Mouse (Mus musculus) liver, postnatal 0 days (tissue): ENCODE data around the gene Nlrc5. TPM values are rescaled to one million over a fixed set of nuclear protein-coding genes. Genes with fewer than 3 reads are reported as not detected.

Experiments used
- ATAC-seq: fragments of 200-750 bp; cut with Nextera tagmentation; 2 replicates; pipeline ENCODE4 v1.8.0; 2017; ENCODE audit warnings: mild to moderate bottlenecking, moderate library complexity
- DNase-seq: peaks from one replicate; pipeline ENCODE4 v3.0.0-alpha.2; 2016
- H3K27ac ChIP-seq: fragments of 300-500 bp; sonication (generic); 2 replicates; pipeline ENCODE4 v1.5.1; 2014; ENCODE audit warnings: antibody characterized with exemption, moderate library complexity, mild to moderate bottlenecking, low read depth
- H3K27me3 ChIP-seq: fragments of 300-500 bp; sonication (generic); 2 replicates; pipeline ENCODE4 v1.6.1; 2014; ENCODE audit warnings: low read length, control low read depth, mixed read lengths; ENCODE audit not compliant: insufficient read depth
- H3K36me3 ChIP-seq: fragments of 300-500 bp; sonication (generic); replicated peaks from 2 replicates; pipeline ENCODE4 v1.6.1; 2014; ENCODE audit warnings: mild to moderate bottlenecking, control low read depth, low read length, moderate library complexity, mixed read lengths; ENCODE audit not compliant: insufficient read depth
- H3K4me1 ChIP-seq: fragments of 300-500 bp; sonication (generic); 2 replicates; pipeline ENCODE4 v1.6.1; 2014; ENCODE audit warnings: antibody characterized with exemption, mild to moderate bottlenecking, control low read depth; ENCODE audit not compliant: insufficient read depth
- H3K4me2 ChIP-seq: fragments of 300-500 bp; sonication (generic); 2 replicates; pipeline ENCODE4 v1.6.1; 2014; ENCODE audit warnings: low read depth, mild to moderate bottlenecking, low read length, moderate library complexity, mixed read lengths
- H3K4me3 ChIP-seq: fragments of 300-500 bp; sonication (generic); 2 replicates; pipeline ENCODE4 v1.5.1; 2014; ENCODE audit warnings: low read depth, low read length
- H3K9ac ChIP-seq: fragments of 300-500 bp; sonication (generic); replicated peaks from 2 replicates; pipeline ENCODE4 v1.6.1; 2014; ENCODE audit warnings: mild to moderate bottlenecking, moderate library complexity
- H3K9me3 ChIP-seq: fragments of 300-500 bp; sonication (generic); 2 replicates; pipeline ENCODE4 v1.6.1; 2016; ENCODE audit warnings: mild to moderate bottlenecking, control low read depth, low read length, mixed read lengths
- CTCF ChIP-seq: sonication (generic); IDR thresholded peaks from 2 replicates; pipeline ENCODE4 v1.5.1; 2016; ENCODE audit warnings: antibody characterized with exemption, low read depth
- EP300 ChIP-seq: IDR thresholded peaks from 2 replicates; pipeline ENCODE4 v1.6.1; 2016; ENCODE audit warnings: antibody characterized with exemption, low read depth, mild to moderate bottlenecking
- WGBS: fragments of 180-500 bp; shearing (Covaris S2); extraction: QIAGEN DNeasy Blood & Tissue Kit; methylation state at CpG from one replicate; pipeline ENCODE4 v1.1.7; 2014; ENCODE audit not compliant: insufficient replicate concordance; 5-methylcytosine and 5-hydroxymethylcytosine counted together
- polyA plus RNA-seq: library from polyadenylated mRNA; unstranded; fragments of >200 nt; fragmentation: Nextera tagmentation; extraction: Ambion mirVana; gene quantifications from 2 replicates; pipeline ENCODE4 v1.2.1, GENCODE M21; 2015

The Nlrc5 gene
- polyA plus RNA-seq, 1 experiment from 2014 or later, result 1.3 TPM

GRCm38 (mm10) chr8:94540025-94540424 lies 105.9 kb downstream of the Nlrc5 start:
- H3K9ac ChIP-seq, result no peak overlapping the region
- no peak overlapping the region for H3K4me2 ChIP-seq
- H3K4me3 ChIP-seq, result no peak overlapping the region
- ATAC-seq, result no peak
- WGBS, result 57% methylated on average over 2 of the region's 2 CpGs
- DNase-seq, result no peak
- no peak overlapping the region for H3K27ac ChIP-seq
- no peaks in the 10 kb centered on the region for H3K9me3 ChIP-seq
- peaks cover 6% of the 10 kb centered on the region; the same call in 1 of the 2 replicates for H3K27me3 ChIP-seq
- TF ChIP-seq EP300, result no peak
- no peak for TF ChIP-seq CTCF
- H3K36me3 ChIP-seq, result no peaks in the 10 kb centered on the region
- peaks cover 3% of the 10 kb centered on the region; the same call in 1 of the 2 replicates for H3K4me1 ChIP-seq

GRCm38 (mm10) chr8:94540889-94541795 lies 107.0 kb downstream of the Nlrc5 start:
- ATAC-seq (peak; percentile 71), DNase-seq (peak; percentile 36)
- Histone ChIP-seq H3K9ac (no peak overlapping the region), H3K27ac (no peak overlapping the region), H3K4me1 (peaks cover 3% of the 10 kb centered on the region; the same call in 1 of the 2 replicates), H3K27me3 (no peaks in the 10 kb centered on the region), H3K9me3 (no peaks in the 10 kb centered on the region), H3K4me2 (no peak overlapping the region), H3K36me3 (no peaks in the 10 kb centered on the region), H3K4me3 (no peak overlapping the region)
- TF ChIP-seq EP300 (peak; percentile 79), CTCF (no peak)
- 60% methylated on average over 17 of the region's 18 CpGs for WGBS

- TF ChIP-seq CTCF (no peak), EP300 (no peak)
- no peak for ATAC-seq
- H3K27me3 ChIP-seq, result no peaks in the 10 kb centered on the region
- no peak for DNase-seq
- H3K4me3 ChIP-seq, result no peak overlapping the region
- H3K4me1 ChIP-seq, result peaks cover 6% of the 10 kb centered on the region
- 68% methylated on average over 8 of the region's 8 CpGs for WGBS
- H3K9ac ChIP-seq, result no peak overlapping the region
- H3K36me3 ChIP-seq, result no peaks in the 10 kb centered on the region
- H3K4me2 ChIP-seq, result no peak overlapping the region
- H3K27ac ChIP-seq, result no peak overlapping the region
- no peaks in the 10 kb centered on the region for H3K9me3 ChIP-seq
Observed at GRCm38 (mm10) chr8:94543981-94544380, 109.8 kb downstream of the Nlrc5 start.

- DNase-seq (no peak), ATAC-seq (no peak)
- Histone ChIP-seq H3K4me2 (no peak overlapping the region), H3K4me1 (peaks cover 5% of the 10 kb centered on the region; the same call in 1 of the 2 replicates), H3K9ac (no peak overlapping the region), H3K9me3 (no peaks in the 10 kb centered on the region), H3K36me3 (no peaks in the 10 kb centered on the region), H3K27me3 (no peaks in the 10 kb centered on the region), H3K4me3 (no peak overlapping the region), H3K27ac (no peak overlapping the region)
- 71% methylated on average over 5 of the region's 5 CpGs for WGBS
- TF ChIP-seq CTCF (no peak), EP300 (no peak)
Observed at GRCm38 (mm10) chr8:94549041-94549440, 114.9 kb downstream of the Nlrc5 start.

- no peak overlapping the region for H3K4me2 ChIP-seq
- DNase-seq, result no peak
- H3K4me3 ChIP-seq, result no peak overlapping the region
- H3K9me3 ChIP-seq, result no peaks in the 10 kb centered on the region
- TF ChIP-seq EP300 (no peak), CTCF (no peak)
- 33% methylated on average over 5 of the region's 5 CpGs for WGBS
- peak; percentile 4; the same call in 1 of the 2 replicates for ATAC-seq
- peaks cover 5% of the 10 kb centered on the region; the same call in 1 of the 2 replicates for H3K4me1 ChIP-seq
- no peaks in the 10 kb centered on the region for H3K27me3 ChIP-seq
- H3K36me3 ChIP-seq, result no peaks in the 10 kb centered on the region
- 0 out of 2 replicates have a peak overlapping the region, but pooled peaks have one; percentile 13 for H3K27ac ChIP-seq
- H3K9ac ChIP-seq, result no peak overlapping the region
Observed at GRCm38 (mm10) chr8:94549482-94549881, 115.3 kb downstream of the Nlrc5 start.

- WGBS, result 79% methylated on average over 5 of the region's 5 CpGs
- DNase-seq (no peak), ATAC-seq (no peak)
Observed at GRCm38 (mm10) chr8:94549998-94550397, 115.8 kb downstream of the Nlrc5 start.

More at GRCm38 (mm10) chr8:94549998-94550397, 115.8 kb downstream of the Nlrc5 start:
- Histone ChIP-seq H3K27me3 (no peaks in the 10 kb centered on the region), H3K27ac (0 out of 2 replicates have a peak overlapping the region, but pooled peaks have one; percentile 13), H3K4me1 (peaks cover 5% of the 10 kb centered on the region; the same call in 1 of the 2 replicates), H3K4me2 (no peak overlapping the region), H3K4me3 (no peak overlapping the region), H3K36me3 (no peaks in the 10 kb centered on the region), H3K9me3 (no peaks in the 10 kb centered on the region), H3K9ac (no peak overlapping the region)
- TF ChIP-seq CTCF (no peak), EP300 (no peak)
